Mouse (Mus musculus) right cerebral cortex, postnatal 10 days (tissue): ENCODE data around the gene Manf.

Experiments
- DNase-seq, 2 experiments: peaks; one replicate each; pipeline ENCODE4 v3.0.0; 2021; ENCODE audit warnings: low spot score in 2 of 2

Gene Manf

DNA sequence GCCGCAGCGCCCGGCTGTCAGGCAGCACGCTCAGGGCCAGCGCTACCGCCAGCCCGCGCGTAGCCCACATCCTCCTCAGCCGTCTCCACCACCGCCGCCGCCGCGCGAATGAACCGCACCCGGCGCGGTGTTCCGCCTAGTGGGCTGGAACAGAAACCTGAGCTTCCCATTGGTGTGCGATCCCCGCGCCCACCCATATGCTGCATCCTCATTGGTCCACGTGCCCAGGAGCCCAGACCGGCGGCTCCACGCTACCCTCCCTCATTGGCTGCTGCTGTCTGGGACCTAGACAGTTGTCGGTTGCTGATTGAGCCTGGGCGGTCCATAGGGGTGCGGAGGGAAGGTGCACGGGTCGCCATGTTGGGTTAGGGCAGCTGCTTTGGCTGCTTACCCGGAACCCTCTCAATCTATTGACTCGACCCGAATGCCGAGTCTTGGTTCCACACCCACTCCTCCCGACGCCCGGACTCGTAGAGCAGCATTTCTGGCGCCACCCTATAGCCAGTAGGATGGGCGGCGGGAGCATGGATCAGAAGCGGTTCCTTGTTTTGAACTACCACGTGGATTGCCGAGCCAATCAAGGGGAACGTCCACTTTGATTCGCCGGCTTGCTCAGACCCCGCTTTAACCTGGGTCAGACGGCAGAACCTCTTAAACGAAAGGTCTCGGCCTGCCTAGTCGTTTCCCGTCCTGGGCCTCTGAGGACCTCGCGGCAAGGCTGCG lies at the start of gene Manf:
Gene Manf, minus strand, starts transcription at position 151 of the 723 bp plus-strand sequence.
- peak; percentile 99 to 100 for DNase-seq

DNA sequence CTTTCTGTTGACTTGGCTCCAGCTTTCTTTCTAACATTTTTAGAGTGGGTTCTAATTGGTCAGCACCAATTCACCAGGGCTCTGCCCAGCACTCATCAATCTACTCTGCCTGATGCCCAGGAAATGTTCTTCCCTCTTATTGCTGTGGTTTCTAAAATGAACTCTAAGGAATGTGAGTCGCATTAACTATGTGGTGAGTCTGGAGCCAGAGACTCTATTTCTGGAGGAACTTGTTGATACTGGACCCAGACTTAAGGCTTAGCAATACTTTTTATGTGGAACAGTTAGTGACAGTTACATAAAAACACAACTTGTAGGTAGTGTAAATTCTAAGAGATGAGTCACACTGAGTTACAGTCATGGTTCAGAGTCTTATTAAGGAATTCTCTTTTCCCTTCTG lies 43.2 kb upstream of the Manf start:
- DNase-seq, result no peak

DNA sequence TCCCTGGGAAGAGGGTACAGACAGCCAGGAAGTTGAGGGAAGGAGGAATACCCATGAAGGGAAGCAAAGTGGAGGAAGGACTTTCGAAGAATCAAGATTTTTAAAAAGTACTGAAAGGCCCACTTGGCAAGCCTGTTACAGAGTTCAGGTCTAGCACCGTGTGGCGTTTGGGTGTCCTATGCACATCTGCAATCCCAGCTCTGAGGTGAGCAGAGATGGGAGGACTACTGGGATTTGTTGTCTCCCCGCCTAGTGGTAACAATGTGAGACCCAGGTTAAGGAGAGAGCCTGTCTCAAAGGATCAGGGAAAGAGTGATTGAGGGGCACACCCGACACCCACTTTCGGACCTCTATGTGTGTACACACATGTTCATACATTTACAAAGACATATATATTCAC lies 23.1 kb upstream of the Manf start:
- no peak for DNase-seq

DNA sequence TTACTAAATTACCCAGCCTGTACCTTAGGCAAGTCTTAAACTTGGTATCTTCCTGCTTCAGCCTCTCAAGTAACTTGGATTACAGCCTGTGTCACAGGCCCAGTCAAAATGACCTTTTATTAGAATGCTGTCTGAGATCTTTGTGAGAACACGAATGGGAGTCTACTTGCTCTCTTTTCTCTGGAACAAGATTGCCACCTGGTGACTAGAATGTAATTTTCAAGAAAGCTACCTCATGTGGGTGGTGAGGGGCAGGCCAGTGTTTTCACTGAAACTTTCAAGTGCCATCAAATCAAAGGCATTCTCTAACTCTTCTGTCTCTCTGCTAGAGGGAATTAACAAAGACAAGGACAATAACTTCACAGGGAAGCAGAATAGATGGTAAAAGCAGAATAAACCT lies 22.0 kb upstream of the Manf start:
- no peak for DNase-seq

DNA sequence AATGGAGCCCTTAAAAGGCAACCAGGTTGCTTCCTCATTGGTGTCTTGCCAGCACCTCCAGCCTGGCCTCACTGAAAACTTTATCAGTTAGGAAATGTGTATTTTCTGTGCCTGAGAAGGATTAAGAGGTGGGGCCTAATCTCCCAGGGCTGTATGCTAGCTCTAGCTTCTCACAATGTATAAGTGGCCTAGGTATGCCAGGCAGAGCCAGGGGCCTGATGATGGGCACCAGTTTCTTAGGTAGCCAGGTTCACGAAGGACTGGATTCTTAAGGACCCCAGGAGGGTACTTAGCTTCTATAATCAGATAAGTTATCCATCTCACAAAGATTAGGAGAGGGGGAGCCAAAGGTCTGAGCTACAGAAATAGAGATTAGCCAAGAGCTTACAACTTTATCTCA lies 19.8 kb upstream of the Manf start:
- DNase-seq, result no peak

DNA sequence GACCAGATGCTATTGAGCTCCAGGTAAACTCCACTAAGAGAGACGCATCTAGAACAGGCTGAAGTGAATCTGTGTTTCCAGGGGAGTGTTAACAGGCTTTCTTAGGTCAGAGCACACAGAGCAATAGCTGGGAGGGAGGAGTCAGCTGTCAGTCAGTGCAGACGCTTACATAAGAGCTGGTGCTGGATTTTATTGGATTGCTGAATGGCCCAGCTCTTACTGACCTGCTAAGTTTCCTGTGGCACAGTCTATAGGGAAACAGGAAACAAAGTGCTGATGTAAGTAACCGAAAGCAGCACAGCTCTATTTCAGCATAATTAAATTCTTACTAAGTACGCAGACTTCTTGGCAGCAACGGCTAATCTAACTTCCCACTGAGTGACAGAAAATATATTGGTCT lies 16.9 kb upstream of the Manf start:
- no peak for DNase-seq

DNA sequence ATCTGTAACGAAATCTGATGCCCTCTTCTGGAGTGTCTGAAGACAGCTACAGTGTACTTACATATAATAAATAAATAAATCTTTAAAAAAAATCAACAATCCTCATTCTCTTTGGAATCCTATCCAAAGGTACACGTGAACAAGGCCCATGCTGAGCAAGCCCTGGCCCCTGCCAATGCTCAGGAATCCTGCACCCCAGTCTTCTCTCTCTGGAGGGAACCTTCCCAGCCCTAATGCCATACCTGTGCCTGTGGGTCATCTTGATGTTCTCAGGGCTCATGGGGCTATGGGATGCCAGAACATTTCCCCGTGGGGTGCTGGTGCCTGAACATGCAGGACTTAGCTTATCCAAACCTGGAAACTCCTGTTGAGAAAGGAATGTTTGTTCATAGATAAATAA lies 16.4 kb upstream of the Manf start:
- DNase-seq, result no peak

DNA sequence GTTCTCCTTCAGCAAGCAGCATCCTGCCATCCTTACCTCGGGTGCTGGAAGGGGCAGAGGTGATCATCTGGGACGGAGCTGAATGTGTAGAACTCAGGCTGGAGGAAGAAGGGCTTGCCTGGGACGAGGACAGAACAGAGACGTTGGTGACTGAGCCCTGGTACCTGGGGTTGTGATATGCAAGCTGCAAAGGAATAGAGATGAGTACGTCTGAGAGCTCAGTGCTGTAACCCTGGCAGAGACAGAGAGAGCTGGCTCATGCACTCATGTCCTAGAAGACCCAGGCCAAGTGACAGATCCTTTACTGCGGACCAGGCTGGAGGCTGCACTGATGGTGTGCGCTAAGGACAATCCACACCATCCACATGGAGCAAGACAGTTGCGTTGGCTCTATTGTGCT lies 14.8 kb upstream of the Manf start:
- peak in 1 of 2 experiments; percentile 13 for DNase-seq

DNA sequence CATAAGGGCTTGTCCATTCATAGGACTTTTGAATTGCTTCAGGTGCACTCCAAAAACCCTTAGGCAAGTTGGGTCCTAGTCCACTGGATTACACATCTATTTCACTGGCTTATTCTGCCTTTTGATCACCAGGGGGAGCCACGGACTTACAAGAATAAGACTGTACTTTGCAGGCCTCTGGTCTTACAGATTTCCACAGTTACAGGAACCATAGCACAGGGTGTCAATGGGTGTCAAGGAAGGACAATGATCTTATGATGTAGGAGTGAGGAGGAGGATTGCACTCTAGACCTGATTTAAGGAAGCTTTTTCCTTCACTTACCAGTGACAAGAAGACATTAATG lies 12.0 kb upstream of the Manf start:
- peak in 1 of 2 experiments; percentile 62 for DNase-seq

DNA sequence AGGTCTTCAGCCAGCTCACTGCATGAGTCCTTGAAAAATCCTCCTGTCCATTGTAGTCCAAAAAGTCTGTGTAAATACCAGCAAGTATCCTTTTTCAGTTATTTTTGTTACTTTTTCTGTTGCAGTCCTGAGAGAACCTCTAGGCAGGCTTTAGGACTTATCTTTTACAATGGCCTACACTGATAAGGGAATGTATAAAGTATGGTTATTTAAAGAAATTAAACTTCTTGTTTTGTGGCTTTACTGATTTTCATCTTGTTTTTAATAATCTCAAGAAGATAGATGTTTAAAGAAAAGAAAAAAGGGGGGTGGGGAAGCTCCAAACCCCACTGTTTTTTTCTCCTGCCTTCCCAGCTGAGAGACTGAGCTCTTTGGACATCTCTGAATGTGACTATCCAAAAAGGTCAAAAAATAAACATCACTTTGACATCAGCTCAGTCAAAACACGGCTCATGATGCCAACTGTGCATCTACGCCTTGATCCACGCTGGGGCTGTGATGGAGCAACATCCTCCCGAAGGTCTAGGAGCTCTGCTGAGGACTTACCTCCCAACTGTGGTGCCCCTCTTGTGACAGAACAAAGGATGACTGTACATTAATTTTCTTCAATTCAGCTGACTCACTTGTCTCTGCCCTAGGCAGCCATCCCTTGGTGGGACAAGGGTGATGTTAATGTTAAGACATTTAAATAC lies 11.5 kb upstream of the Manf start:
- no peak for DNase-seq

DNA sequence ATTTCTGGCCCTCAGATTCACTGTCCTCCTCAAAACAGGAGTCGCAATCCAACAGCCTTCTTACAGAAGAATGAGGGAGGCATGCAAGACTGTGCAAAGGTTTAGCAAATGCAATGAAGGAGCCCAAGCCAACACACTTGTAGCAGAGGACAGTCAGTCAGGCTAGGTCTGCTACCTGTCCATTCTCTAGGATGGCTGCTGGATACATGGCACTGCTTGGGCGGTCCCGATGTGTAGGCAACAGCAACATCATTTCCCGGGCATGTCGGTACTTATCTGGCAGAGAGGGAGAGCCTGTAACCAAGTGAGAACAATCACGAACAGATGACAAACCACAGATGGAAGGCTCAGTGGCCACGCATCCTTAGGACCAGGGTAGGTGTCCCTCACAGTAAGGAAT lies 9.8 kb upstream of the Manf start:
- no peak for DNase-seq

DNA sequence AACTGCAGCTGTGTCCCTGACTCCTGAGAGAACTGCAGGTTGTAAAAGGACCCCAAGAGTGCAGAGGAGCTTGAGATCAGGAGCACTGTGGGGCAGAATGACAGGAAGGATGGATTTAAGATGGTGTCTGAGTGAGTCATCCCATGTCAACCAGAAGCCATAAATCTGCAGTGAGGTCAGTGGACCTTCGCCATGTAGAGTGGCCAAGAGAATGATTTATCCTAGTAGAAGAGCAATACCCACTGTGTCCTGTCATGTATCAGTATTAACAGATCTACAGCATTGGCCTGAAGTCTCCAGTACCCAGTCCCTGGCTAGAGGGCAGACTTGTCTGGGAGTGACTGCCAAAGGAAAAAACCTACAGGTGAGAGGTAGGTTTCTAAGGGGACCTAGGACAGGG lies 7.1 kb upstream of the Manf start:
- DNase-seq, result no peak

DNA sequence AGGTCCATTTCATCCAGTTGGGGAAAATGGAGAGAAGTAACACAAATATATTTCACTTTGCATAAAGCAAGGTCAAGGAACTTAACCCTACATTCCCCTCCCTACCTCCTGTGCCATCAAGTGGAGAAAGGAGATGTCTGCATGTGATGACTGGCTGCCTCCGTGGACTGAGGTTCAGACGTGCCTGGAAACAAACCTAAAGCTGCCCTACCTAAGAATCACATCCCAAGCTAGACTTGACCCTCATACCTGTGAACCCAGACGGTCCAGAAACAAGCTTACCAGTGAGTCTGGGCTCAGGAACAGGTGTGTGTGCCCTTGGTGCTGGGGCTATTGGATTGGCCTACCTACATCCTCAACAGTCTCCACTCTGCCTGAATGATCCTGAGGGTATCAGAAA lies 1.5 kb upstream of the Manf start:
- no peak for DNase-seq

DNA sequence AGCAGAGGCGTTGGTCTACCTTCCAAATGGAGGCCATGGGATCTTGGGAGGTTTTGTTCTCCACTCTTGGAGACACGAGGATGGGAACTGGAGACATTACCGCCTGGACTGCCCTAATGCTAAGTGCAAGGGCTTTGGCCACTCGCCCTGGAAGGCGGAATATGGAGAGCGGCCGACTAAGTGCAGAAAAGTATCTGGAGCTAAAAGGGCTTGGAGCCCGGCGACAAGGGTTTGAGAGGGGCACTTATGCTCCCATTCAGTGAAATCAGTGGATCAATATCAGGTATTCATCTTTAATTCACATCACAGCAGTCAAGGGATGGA lies 735 bp upstream of the Manf start:
- no peak for DNase-seq

DNA sequence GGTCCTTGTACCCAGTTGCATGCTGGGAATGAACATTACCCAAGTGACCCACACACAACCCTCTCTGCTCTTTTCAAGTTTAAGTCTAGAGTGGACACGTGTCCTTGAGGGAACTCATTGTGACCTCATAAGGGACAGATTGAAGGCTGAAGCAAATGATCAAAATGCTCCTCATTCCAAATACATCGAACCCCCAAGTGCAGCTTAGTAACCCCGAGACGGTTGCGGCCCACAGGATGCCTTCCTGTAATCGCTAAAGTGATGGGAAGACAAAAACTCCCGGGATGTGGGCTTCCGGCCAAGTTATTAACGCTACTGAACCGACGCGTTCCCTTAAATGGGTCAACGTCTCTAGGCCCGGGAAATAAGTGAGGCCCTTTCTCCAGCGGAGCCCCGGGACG lies 438 bp downstream of the Manf start:
- DNase-seq, result no peak

DNA sequence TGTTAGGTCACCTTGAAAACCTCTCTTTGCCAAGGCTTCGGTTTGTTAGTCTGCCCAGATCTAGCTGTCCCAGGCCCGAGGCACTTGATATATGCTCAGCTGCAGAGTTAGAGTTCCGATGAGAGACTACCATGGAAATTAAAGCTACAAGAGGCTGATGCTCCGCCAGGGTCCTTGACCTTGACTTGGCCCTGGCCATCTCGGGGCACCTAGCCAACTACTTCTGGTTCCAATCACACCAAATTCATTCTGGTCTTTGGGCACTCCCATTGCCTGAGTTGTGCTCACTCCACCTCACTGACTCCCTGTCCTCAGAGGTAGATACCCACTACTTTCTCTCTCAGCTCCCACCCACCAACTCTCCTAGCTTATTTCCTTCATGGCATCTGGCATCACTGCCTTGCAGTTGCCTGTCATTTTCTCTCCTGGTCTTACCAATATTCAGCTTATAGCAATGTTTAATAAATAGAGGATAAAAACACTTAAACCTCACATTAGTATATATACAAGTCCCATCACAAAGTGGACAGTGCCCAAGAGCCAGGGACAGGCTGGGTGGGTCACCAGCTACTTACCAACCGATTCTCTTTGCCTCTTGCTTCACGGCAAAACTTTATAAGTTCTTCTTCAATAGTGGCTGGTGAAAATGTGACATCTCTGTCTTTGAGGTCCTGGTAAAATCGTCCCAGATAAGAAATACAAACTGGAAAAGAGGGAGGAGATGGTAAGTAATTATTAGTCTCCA lies 1.1 kb downstream of the Manf start:
- DNase-seq, result peak in 1 of 2 experiments; percentile 55

DNA sequence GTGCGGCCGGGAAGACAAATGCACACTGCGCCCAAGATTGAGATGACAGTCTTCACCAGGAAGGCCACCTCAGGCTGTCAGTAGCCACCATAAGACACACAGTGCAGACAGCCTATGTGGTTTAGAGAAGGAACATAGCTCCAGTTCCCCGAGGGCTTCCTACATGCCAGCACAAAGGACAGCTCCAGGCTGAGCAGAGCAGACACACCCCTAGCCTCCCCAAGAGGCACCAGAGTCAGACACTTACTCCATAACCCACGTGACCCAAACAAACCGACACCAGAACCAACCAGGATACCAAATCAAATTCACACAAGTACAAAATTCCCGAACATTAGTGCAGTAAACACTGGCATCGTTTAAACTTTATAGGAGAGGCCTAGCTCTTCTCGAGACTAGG lies 2.5 kb downstream of the Manf start:
- DNase-seq, result peak in 1 of 2 experiments; percentile 29

DNA sequence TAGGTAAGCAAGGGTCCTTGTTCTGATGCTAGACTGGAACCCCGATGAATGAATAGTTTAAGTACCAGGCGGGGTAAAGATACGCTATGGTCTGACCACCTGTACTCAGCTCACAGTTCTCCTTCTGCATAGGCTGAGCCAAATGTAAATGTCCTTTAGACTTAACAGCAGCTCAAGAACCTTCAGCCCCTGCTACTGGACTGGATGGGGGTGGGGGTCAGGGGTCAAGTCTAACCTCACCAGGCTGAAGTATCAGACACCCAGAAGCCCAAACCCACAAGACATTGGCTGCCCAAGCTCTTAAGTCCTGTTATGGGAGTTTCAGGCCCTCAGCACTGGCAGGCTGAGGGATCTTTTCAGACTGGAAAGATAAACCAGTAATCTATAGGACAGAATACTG lies 3.4 kb downstream of the Manf start:
- DNase-seq, result peak in 1 of 2 experiments; percentile 33

DNA sequence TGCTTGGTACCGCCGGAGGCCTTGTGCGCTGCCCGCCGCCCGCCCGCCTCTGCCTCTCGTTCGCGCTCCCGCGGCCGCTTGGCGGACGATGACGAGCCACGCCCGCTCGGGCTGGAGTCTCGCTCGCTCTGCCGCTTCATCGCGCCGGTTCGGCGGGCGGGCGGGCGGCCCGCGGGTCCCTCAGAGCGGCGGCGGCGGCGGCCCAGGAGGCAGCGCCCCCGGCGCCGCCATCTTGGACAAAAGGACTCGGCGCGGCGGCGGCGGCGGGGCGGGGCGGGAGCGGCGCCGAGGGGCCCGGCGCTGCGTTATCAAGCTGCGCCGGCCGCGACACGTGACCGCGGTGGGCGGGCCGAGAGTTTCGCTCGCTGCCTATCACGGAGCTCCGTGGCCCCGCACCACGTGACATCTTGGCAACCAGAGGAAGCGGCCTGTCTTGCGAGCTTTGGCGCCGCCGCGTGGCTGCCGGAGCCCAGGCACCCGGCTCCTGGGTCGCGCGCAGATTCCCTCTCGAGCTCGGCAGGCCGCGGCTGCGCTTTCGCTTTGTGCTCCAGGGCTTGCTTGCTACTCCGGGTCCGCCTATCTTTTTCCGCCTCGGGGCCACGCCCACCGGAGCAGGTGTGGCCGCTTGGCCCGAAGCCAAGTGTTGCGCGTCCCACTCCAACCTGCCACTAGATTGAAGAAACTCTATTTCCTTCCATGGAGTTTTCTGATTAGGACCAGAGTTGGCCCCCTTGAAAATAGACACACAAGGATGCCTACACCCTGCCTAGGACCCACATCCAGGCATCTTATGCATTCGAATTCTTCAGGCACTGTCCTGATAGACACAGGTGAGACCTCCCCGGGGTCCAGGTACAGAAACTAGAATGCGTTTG lies 4.7 kb downstream of the Manf start, which contains the start of gene Rbm15b:
Gene Rbm15b, minus strand, starts transcription at position 601 of the 875 bp plus-strand sequence.
- DNase-seq, result peak; percentile 99

DNA sequence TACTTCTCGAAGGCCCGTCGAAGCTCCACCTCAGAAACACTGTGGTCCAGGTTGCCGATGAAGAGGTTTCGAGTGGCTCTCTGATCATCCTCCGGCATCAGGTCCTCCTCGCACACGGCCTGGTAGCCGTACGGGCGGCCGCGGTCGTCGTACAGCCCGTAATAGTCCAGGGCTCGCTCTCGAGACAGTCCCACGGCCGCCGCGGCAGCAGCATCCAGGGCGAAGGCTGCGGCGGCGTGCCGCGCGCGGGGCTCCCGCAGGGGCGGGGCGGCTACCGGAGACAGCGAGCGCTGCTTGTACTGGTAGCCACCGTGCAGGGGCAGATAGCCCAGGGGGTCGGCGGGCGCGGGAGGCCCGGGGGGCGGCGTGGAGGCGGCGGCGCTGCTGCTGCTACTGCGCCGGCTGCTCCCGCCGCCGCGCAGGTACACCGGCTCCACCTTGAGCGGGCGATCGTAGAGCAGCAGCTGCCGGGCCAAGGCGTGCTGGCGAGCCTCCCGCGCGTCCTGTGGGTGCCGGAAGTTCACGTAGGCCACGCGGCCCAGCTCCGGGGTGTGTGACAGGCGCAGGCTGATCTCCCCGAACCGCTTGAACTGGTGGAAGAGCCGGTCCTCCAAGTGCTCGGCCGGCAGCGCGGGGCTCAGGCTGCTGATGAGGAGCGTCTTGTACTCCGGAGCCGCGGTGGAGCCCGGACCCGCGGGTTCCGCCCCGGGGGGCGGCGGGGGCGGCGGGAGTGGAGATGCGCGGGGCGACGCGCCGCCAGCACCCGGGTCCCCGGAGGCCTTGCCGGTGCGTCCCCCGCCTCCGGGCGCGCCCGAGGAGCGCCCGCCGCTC lies 5.7 kb downstream of the Manf start:
- DNase-seq, result peak; percentile 65
